Mouse (Mus musculus): ENCODE results near the gene Acy3.

DNA sequence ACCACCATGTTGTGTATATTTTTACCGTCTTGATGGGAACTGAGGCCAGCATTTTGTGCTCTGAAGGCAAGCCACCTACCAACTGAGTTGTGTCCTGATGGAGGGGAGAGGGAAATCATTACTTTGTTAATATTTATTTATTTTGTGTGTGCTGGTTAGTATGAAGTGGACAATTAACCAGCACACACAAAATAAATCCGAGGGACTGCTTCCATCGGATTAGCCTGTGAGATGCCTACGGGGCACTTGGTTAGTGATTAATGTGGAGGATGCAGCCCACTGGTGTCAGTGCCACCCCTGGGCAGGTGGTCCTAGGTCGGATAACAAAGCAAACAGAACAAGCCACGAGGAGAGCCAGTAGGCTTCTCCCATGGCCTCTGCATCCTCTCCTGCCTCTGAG, 8.6 kb downstream of the Acy3 start:
- TF ChIP-seq SMC3 (IDR thresholded peaks at IDR 0.05; ENCODE audit: low read depth, low read length) (no peak), POLR2A (IDR thresholded peaks at IDR 0.05; ENCODE audit: control insufficient read depth in 1 of 2, insufficient read depth in 1 of 2, low read depth in 1 of 2, low read length in 2 of 2, poor library complexity in 1 of 2) (no peak), GATA1 (IDR thresholded peaks at IDR 0.05; ENCODE audit: low read depth, low read length) (no peak)

Data from MEL (cell line).